In the genomic region with DNA sequence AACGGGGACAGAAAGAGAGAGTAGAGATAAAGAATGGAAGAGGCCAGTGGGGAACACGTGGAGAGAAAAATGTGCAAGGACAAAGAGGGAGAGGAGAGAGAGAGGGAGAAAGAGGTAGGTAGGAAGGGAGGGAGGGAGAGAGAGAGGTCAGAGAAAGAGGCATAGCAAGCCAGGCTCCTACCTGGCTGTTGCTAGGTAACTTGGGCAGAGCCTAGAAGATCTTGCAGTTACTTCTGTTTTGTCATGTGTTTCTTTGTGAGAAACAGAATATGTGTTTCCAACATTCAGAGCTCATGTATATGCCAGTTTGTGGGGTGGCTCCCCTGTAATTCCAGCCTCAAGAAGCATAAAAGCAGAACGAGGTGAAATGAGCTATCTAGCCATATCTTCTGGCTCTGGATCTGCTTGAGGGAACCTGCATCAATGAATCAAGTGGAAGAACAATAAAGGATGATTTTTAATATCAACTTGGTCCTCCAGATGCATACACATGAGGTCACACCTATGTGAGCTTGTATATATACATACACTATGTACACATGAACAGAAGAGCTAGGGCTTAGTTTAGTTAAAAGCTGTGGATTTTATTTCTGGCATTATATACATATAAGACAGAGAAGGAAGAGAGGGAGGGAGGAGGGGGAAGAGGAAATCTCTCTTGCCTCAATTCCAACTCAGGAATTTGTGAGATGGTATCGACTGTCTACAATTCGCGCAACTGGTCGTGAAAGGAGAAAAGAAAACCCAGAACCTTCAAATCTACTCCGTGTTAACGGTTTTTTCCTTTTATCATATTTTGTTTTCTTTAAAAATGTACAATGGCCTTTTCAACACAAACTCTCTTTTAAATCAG, we compare ENCODE assay signal across 26 mouse cellular contexts.
DNase-seq lines count a peak whose midpoint lies in the region; ATAC-seq and TF ChIP-seq lines count a peak whose summit lies in the region.
"Had no signal": no experiment of that assay in that cellular context is flagged by ENCODE, and none has a peak within 500 bp of the region (broad histone marks: within the 10 kb centered on the region; RNA-seq: fewer than 3 reads in every experiment).

No protein-coding gene starts in this region.

- no peak overlapping the region for H3K9ac ChIP-seq in hindbrain, embryonic 13.5 days
- no peak overlapping the region for H3K9ac ChIP-seq in hindbrain, embryonic 16.5 days (ENCODE audit: low read depth, low read length)
- no peak overlapping the region for H3K9ac ChIP-seq in lung, postnatal 0 days (replicated peaks; ENCODE audit: low read depth)
- no peak overlapping the region for H3K9ac ChIP-seq in midbrain, postnatal 0 days (replicated peaks; ENCODE audit: low read length, poor library complexity, severe bottlenecking)
- H3K9ac ChIP-seq: embryonic facial prominence, embryonic 13.5 days; forebrain, embryonic 12.5 days; forebrain, embryonic 15.5 days; heart, embryonic 12.5 days; heart, embryonic 15.5 days had no signal

- no peak for TF ChIP-seq POLR2A in brain, embryonic 14.5 days (IDR thresholded peaks at IDR 0.05; ENCODE audit: borderline replicate concordance, extremely low read depth, insufficient read depth, insufficient read length, poor library complexity, severe bottlenecking)

- no peaks in the 10 kb centered on the region for H3K27me3 ChIP-seq in hindbrain, embryonic 13.5 days
- no peaks in the 10 kb centered on the region for H3K27me3 ChIP-seq in hindbrain, embryonic 16.5 days (replicated peaks; ENCODE audit: control insufficient read depth, insufficient read depth, low read length)
- H3K27me3 ChIP-seq in lung, postnatal 0 days (replicated peaks; ENCODE audit: insufficient read depth, low read length), result no peaks in the 10 kb centered on the region
- no peaks in the 10 kb centered on the region for H3K27me3 ChIP-seq in midbrain, postnatal 0 days (ENCODE audit: insufficient read depth, low read length)
- H3K27me3 ChIP-seq: embryonic facial prominence, embryonic 13.5 days; forebrain, embryonic 12.5 days; forebrain, embryonic 15.5 days; heart, embryonic 12.5 days; heart, embryonic 15.5 days had no signal

- 81% methylated on average over 9 of the region's 9 CpGs for WGBS in hindbrain, embryonic 13.5 days
- 68% methylated on average over 9 of the region's 9 CpGs for WGBS in hindbrain, embryonic 16.5 days
- WGBS in lung, postnatal 0 days, result 79% methylated on average over 9 of the region's 9 CpGs
- WGBS in midbrain, postnatal 0 days, result 65% methylated on average over 9 of the region's 9 CpGs

- no peaks in the 10 kb centered on the region for H3K36me3 ChIP-seq in hindbrain, embryonic 13.5 days
- H3K36me3 ChIP-seq in hindbrain, embryonic 16.5 days (ENCODE audit: control insufficient read depth, insufficient read depth, low read length), result no peaks in the 10 kb centered on the region
- H3K36me3 ChIP-seq in lung, postnatal 0 days (ENCODE audit: insufficient read depth, low read length), result no peaks in the 10 kb centered on the region
- H3K36me3 ChIP-seq in midbrain, postnatal 0 days (ENCODE audit: insufficient read depth, low read length), result no peaks in the 10 kb centered on the region
- H3K36me3 ChIP-seq: embryonic facial prominence, embryonic 10.5 days; embryonic facial prominence, embryonic 13.5 days; forebrain, embryonic 12.5 days; forebrain, embryonic 15.5 days; heart, embryonic 12.5 days; heart, embryonic 15.5 days; hindbrain, embryonic 10.5 days had no signal

- no peaks in the 10 kb centered on the region for H3K9me3 ChIP-seq in hindbrain, embryonic 13.5 days
- H3K9me3 ChIP-seq in hindbrain, embryonic 16.5 days (ENCODE audit: control insufficient read depth, low read length), result no peaks in the 10 kb centered on the region
- no peaks in the 10 kb centered on the region for H3K9me3 ChIP-seq in lung, postnatal 0 days (ENCODE audit: low read length)
- no peaks in the 10 kb centered on the region for H3K9me3 ChIP-seq in midbrain, postnatal 0 days (ENCODE audit: low read length)
- H3K9me3 ChIP-seq: embryonic facial prominence, embryonic 10.5 days; embryonic facial prominence, embryonic 13.5 days; forebrain, embryonic 12.5 days; forebrain, embryonic 15.5 days; heart, embryonic 12.5 days; heart, embryonic 15.5 days; hindbrain, embryonic 10.5 days had no signal

- TF ChIP-seq CTCF in lung, postnatal 0 days (IDR thresholded peaks at IDR 0.05), result no peak
- no peak for TF ChIP-seq CTCF in brain, embryonic 14.5 days (IDR thresholded peaks at IDR 0.05; ENCODE audit: borderline replicate concordance, extremely low read depth, insufficient read depth, insufficient read length)
- TF ChIP-seq CTCF in midbrain, postnatal 0 days (IDR thresholded peaks at IDR 0.05), result no peak

- H3K4me1 ChIP-seq in hindbrain, embryonic 13.5 days (replicated peaks), result peaks cover 3% of the 10 kb centered on the region; the same call in 1 of the 2 replicates
- no peaks in the 10 kb centered on the region for H3K4me1 ChIP-seq in hindbrain, embryonic 16.5 days (ENCODE audit: control insufficient read depth, insufficient read depth, low read depth, low read length)
- no peaks in the 10 kb centered on the region for H3K4me1 ChIP-seq in lung, postnatal 0 days (ENCODE audit: insufficient read depth, low read depth, low read length)
- H3K4me1 ChIP-seq in midbrain, postnatal 0 days (ENCODE audit: insufficient read depth, low read length), result peaks cover 4% of the 10 kb centered on the region; the same call in 1 of the 2 replicates
- H3K4me1 ChIP-seq: embryonic facial prominence, embryonic 10.5 days; embryonic facial prominence, embryonic 13.5 days; forebrain, embryonic 12.5 days; forebrain, embryonic 15.5 days; heart, embryonic 12.5 days; heart, embryonic 15.5 days; hindbrain, embryonic 10.5 days had no signal

- peak overlapping the region; percentile 26; the same call in 1 of the 2 replicates for H3K27ac ChIP-seq in hindbrain, embryonic 13.5 days
- H3K27ac ChIP-seq in hindbrain, embryonic 16.5 days (ENCODE audit: low read depth, low read length), result no peak overlapping the region
- H3K27ac ChIP-seq in lung, postnatal 0 days (ENCODE audit: low read length), result no peak overlapping the region
- no peak overlapping the region for H3K27ac ChIP-seq in midbrain, postnatal 0 days (ENCODE audit: low read depth, low read length)
- H3K27ac ChIP-seq: embryonic facial prominence, embryonic 10.5 days; embryonic facial prominence, embryonic 13.5 days; forebrain, embryonic 12.5 days; forebrain, embryonic 15.5 days; heart, embryonic 15.5 days; hindbrain, embryonic 10.5 days had no signal

- TF ChIP-seq EP300 in lung, postnatal 0 days (IDR thresholded peaks at IDR 0.05), result no peak

- H3K4me3 ChIP-seq in hindbrain, embryonic 13.5 days, result no peak overlapping the region
- no peak overlapping the region for H3K4me3 ChIP-seq in hindbrain, embryonic 16.5 days (ENCODE audit: low read length)
- H3K4me3 ChIP-seq in lung, postnatal 0 days (ENCODE audit: low read depth, low read length), result no peak overlapping the region
- no peak overlapping the region for H3K4me3 ChIP-seq in midbrain, postnatal 0 days (ENCODE audit: low read depth, low read length)
- H3K4me3 ChIP-seq: embryonic facial prominence, embryonic 10.5 days; embryonic facial prominence, embryonic 13.5 days; erythroblast, embryonic 14.5 days; forebrain, embryonic 12.5 days; forebrain, embryonic 15.5 days; heart, embryonic 12.5 days; heart, embryonic 15.5 days; hindbrain, embryonic 10.5 days had no signal

- peak; percentile 3 for DNase-seq in lung, postnatal 0 days (ENCODE audit: low spot score)
- DNase-seq in lung, postnatal 4 days, result no peak
- DNase-seq in brain, embryonic 14.5 days (ENCODE audit: low read depth), result peak; percentile 9
- DNase-seq in midbrain, postnatal 0 days (ENCODE audit: low spot score), result no peak
- DNase-seq in cerebellum, postnatal 4 days (ENCODE audit: low spot score in 2 of 2), result no peak
- DNase-seq: adrenal gland, adult 8-10 months; adrenal gland, postnatal 25 days; cerebellum, adult 2 months; cerebellum, adult 9-11 months; cerebellum, postnatal 25 days; embryo, embryonic 11 days; gastrocnemius, postnatal 25 days; heart, adult 18-20 months; heart, postnatal 10 days; heart, postnatal 36 days had no signal

- ATAC-seq in hindbrain, embryonic 13.5 days (ENCODE audit: low FRiP score), result 0 out of 2 replicates have a peak, but pooled peaks have one; percentile 52
- ATAC-seq in hindbrain, embryonic 16.5 days, result no peak
- ATAC-seq in lung, postnatal 0 days, result no peak
- ATAC-seq in midbrain, postnatal 0 days (ENCODE audit: low FRiP score), result peak; percentile 66; the same call in 1 of the 2 replicates
- ATAC-seq: activated CD4-positive, CD25-positive, alpha-beta regulatory T cell, adult 4 months; forebrain, embryonic 15.5 days had no signal

- no peak overlapping the region for H3K4me2 ChIP-seq in hindbrain, embryonic 13.5 days
- H3K4me2 ChIP-seq in hindbrain, embryonic 16.5 days (ENCODE audit: low read length), result no peak overlapping the region; the same call in 1 of the 2 replicates
- no peak overlapping the region for H3K4me2 ChIP-seq in lung, postnatal 0 days (replicated peaks; ENCODE audit: low read depth, low read length)
- no peak overlapping the region for H3K4me2 ChIP-seq in midbrain, postnatal 0 days (ENCODE audit: low read depth, low read length, poor library complexity, severe bottlenecking)
- H3K4me2 ChIP-seq: embryonic facial prominence, embryonic 13.5 days; forebrain, embryonic 12.5 days; forebrain, embryonic 15.5 days; heart, embryonic 12.5 days; heart, embryonic 15.5 days had no signal

Comparison
In these comparisons a context has a peak if more than half of its experiments do, and no peak if none do; other contexts are left out.
1. ATAC-seq: peak in hindbrain, embryonic 13.5 days (single experiment) and midbrain, postnatal 0 days (single experiment); none in hindbrain, embryonic 16.5 days (single experiment) and lung, postnatal 0 days (single experiment).
2. DNase-seq: peak in lung, postnatal 0 days (single experiment) and brain, embryonic 14.5 days (single experiment); none in lung, postnatal 4 days (0 of 2), midbrain, postnatal 0 days (single experiment) and cerebellum, postnatal 4 days (0 of 2).